Mouse (Mus musculus): ENCODE measurements around the gene Mindy4b-ps. TPM values are rescaled to one million over a fixed set of nuclear protein-coding genes. Genes with fewer than 3 reads are reported as not detected.

Gene Mindy4b-ps
- polyA plus RNA-seq, 1 experiment = not detected

DNA sequence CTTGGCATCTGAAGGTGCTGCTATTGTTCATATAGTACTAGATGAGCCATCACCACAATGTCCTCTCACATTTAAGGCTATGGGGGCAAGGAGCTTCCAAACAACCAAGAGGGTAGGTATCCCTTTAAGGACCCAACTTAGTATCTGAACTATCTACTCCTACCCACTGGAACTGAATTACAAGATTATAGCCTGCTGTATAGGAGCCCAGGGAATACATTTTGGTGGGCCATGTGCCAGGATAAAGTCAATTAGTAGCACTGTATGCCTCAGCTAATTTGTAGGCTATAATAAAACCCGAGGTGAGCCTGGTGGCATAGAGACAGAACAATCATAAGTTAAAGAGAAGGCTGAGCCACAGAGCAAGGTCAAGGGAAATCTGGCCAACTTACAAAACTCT is 65.7 kb downstream of the Mindy4b-ps start:
- 56% methylated on average over 1 of the region's 1 CpGs for WGBS

DNA sequence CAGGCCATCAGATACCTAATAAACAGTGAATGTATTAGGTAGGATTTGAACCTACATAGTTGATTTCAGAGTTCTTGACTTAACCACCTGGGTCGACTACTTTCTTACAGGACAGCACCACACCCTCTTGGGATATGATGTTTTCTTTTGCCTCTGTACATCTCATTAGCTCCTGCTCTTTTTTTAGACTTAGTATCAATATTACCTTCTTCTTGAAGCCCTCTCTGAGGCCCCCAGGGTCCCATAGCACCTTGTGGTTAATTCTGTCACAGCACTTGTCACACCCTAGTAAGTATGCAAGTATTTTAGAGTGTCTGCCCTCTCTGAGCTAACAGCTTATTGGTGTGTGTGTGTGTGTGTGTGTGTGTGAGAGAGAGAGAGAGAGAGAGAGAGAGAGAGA is 66.3 kb downstream of the Mindy4b-ps start:
- no peak overlapping the region for H3K4me3 ChIP-seq (replicated peaks; ENCODE audit: control insufficient read depth, low read depth, low read length)
- WGBS = 73% methylated on average over 1 of the region's 1 CpGs
- H3K4me1 ChIP-seq (ENCODE audit: control insufficient read depth, insufficient read depth, low read length) = no peaks in the 10 kb centered on the region
- no peak overlapping the region for H3K27ac ChIP-seq (ENCODE audit: control insufficient read depth, insufficient read depth, low read depth, low read length, poor library complexity)
- TF ChIP-seq CTCF (IDR thresholded peaks at IDR 0.05; ENCODE audit: control insufficient read depth, insufficient read depth, low read length) (no peak), POLR2A (IDR thresholded peaks at IDR 0.05; ENCODE audit: borderline replicate concordance, control insufficient read depth, low read depth, low read length) (no peak)

More for the DNA sequence above, 65.7 kb downstream of the Mindy4b-ps start:
- Histone ChIP-seq H3K4me1 (ENCODE audit: control insufficient read depth, insufficient read depth, low read length) (no peaks in the 10 kb centered on the region), H3K27ac (ENCODE audit: control insufficient read depth, insufficient read depth, low read depth, low read length, poor library complexity) (no peak overlapping the region), H3K4me3 (replicated peaks; ENCODE audit: control insufficient read depth, low read depth, low read length) (no peak overlapping the region)
- TF ChIP-seq CTCF (IDR thresholded peaks at IDR 0.05; ENCODE audit: control insufficient read depth, insufficient read depth, low read length) = no peak
- no peak for TF ChIP-seq POLR2A (IDR thresholded peaks at IDR 0.05; ENCODE audit: borderline replicate concordance, control insufficient read depth, low read depth, low read length)

DNA sequence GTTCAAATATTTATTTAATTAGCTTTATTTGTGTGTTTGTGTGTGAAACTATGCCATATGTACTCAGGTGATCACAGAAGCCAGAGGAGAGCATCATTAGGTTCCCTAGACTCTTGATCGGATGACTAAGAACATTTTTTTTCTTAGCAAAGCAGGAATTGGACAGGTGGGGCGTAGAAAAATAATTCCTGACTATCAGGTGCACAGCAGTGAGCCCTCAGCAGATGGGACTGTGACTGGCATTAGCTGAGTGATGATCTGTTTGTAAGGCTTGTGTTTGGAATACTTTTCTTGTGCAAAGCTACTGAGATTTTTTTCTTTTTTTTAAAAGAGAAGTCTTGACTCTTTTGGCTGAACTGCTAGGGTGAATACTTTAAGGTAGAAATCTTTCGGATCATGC is 67.8 kb downstream of the Mindy4b-ps start:
- Histone ChIP-seq H3K4me1 (ENCODE audit: control insufficient read depth, insufficient read depth, low read length) (no peaks in the 10 kb centered on the region), H3K4me3 (replicated peaks; ENCODE audit: control insufficient read depth, low read depth, low read length) (no peak overlapping the region), H3K27ac (ENCODE audit: control insufficient read depth, insufficient read depth, low read depth, low read length, poor library complexity) (no peak overlapping the region)
- 82% methylated on average over 3 of the region's 3 CpGs for WGBS
- TF ChIP-seq POLR2A (IDR thresholded peaks at IDR 0.05; ENCODE audit: borderline replicate concordance, control insufficient read depth, low read depth, low read length) (no peak), CTCF (IDR thresholded peaks at IDR 0.05; ENCODE audit: control insufficient read depth, insufficient read depth, low read length) (no peak)

DNA sequence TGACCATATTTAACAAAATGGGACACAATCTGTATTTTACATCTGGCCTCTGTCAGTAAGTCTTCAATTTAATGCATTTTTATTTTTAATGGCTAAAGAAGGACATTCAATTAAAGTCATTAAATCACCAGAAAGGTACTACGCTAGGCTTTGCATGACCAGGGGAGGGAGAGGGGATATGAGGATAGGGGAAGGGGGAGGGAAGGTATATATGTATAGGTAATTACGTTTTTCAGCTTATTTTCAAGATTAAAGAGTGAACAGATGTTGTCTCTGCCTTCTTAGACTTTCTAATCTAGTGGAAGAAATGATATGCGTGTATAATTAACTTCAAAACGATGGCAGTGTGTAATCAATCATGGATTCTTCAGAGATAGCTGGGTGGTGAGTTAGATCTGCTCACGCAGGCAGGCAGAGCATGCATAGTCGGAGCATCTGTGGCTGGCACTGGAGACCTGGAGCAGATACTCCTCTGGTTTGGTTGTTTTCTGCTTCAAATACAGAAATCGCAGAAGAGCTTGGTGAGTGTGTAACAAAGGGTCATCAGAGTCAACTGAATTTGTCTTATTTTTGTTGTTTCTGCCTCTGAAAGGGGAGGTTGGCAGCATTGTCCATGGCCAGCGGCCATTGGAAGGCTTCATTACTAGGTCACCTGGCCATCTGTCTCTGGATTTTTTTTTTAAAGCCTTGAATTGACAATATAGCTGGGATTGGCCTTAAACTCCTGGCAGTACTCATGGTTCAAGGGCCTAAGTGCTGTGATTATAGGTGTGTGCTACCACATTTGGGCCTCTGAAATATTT is 70.1 kb downstream of the Mindy4b-ps start:
- TF ChIP-seq POLR2A (IDR thresholded peaks at IDR 0.05; ENCODE audit: borderline replicate concordance, control insufficient read depth, low read depth, low read length) (no peak), CTCF (IDR thresholded peaks at IDR 0.05; ENCODE audit: control insufficient read depth, insufficient read depth, low read length) (no peak)
- no peak overlapping the region for H3K4me3 ChIP-seq (replicated peaks; ENCODE audit: control insufficient read depth, low read depth, low read length)
- 76% methylated on average over 8 of the region's 8 CpGs for WGBS
- H3K27ac ChIP-seq (ENCODE audit: control insufficient read depth, insufficient read depth, low read depth, low read length, poor library complexity) = no peak overlapping the region
- H3K4me1 ChIP-seq (ENCODE audit: control insufficient read depth, insufficient read depth, low read length) = no peaks in the 10 kb centered on the region

DNA sequence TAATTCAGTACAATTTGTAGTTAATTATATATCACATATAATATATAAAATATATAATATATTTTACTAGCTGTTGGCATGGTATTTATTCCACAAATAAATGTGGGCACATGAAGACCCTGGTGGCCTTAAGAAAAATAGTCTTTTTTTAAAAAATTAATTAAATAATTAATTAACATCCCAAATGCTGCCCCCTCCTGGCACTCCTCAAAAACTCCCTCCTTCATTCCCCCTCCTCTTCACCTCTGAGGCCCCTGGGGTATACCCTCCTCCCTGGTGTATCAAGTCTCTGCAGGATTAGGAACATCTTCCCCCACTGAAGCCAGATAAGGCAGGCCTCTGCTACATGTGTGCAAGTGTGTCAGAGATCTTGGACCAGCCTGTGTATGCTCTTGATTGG is 73.4 kb downstream of the Mindy4b-ps start:
- no peak overlapping the region for H3K27ac ChIP-seq (ENCODE audit: control insufficient read depth, insufficient read depth, low read depth, low read length, poor library complexity)
- TF ChIP-seq POLR2A (IDR thresholded peaks at IDR 0.05; ENCODE audit: borderline replicate concordance, control insufficient read depth, low read depth, low read length) (no peak), CTCF (IDR thresholded peaks at IDR 0.05; ENCODE audit: control insufficient read depth, insufficient read depth, low read length) (no peak)
- no peaks in the 10 kb centered on the region for H3K4me1 ChIP-seq (ENCODE audit: control insufficient read depth, insufficient read depth, low read length)
- no peak overlapping the region for H3K4me3 ChIP-seq (replicated peaks; ENCODE audit: control insufficient read depth, low read depth, low read length)

DNA sequence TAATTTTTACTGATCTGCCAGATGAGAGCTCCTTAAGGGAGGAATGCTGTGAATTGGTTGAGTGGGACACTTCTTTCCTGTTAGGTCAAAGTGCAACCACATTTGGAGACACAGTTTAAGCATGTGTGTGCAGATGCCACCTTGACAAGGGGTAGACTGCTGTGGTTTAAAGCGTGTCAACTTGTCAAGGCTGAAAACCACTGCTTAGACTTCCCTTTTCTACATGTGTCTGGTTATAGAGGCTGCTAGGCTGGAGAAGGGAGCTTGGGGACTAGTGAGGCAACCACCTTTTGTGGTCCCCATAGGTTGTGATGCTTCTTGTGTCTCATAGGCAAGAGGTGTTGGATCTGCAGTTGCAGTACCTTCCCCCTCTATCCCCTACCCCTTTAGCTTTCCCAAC is 74.2 kb downstream of the Mindy4b-ps start:
- TF ChIP-seq CTCF (IDR thresholded peaks at IDR 0.05; ENCODE audit: control insufficient read depth, insufficient read depth, low read length) (no peak), POLR2A (IDR thresholded peaks at IDR 0.05; ENCODE audit: borderline replicate concordance, control insufficient read depth, low read depth, low read length) (no peak)
- WGBS = 0% methylated on average over 1 of the region's 1 CpGs
- Histone ChIP-seq H3K27ac (ENCODE audit: control insufficient read depth, insufficient read depth, low read depth, low read length, poor library complexity) (no peak overlapping the region), H3K4me3 (replicated peaks; ENCODE audit: control insufficient read depth, low read depth, low read length) (no peak overlapping the region), H3K4me1 (ENCODE audit: control insufficient read depth, insufficient read depth, low read length) (no peaks in the 10 kb centered on the region)

DNA sequence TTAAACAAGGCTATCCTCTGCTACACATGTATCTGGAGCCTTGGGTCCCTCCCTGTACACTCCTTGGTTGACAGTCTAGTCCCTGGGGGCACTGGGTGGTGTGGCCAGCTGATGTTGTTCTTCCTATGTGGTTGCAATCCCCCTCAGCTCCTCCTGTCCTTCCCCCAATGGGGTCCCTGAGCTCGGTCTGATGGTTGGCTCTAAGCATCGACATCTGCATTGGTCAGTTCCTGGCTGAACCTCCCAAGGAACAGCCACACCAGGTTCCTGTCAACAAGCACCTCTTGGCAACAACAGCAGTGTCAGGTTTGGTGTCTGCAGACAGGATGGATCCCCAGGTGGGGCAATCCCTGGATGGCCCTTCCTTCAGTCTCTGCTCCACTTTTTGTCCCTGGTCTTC is 82.6 kb downstream of the Mindy4b-ps start:
- Histone ChIP-seq H3K4me3 (replicated peaks; ENCODE audit: control insufficient read depth, low read depth, low read length) (no peak overlapping the region), H3K4me1 (ENCODE audit: control insufficient read depth, insufficient read depth, low read length) (no peaks in the 10 kb centered on the region), H3K27ac (ENCODE audit: control insufficient read depth, insufficient read depth, low read depth, low read length, poor library complexity) (no peak overlapping the region)
- TF ChIP-seq POLR2A (IDR thresholded peaks at IDR 0.05; ENCODE audit: borderline replicate concordance, control insufficient read depth, low read depth, low read length) (no peak), CTCF (IDR thresholded peaks at IDR 0.05; ENCODE audit: control insufficient read depth, insufficient read depth, low read length) (no peak)
- 51% methylated on average over 2 of the region's 2 CpGs for WGBS

Other genes starting within 250 kb of the Mindy4b-ps start
- 26.7 and 31.9 TPM in 2 replicates for gene Selenot, start 245.7 kb downstream of the Mindy4b-ps start, polyA plus RNA-seq (2011; ENCODE audit: insufficient read depth, insufficient read length, low replicate concordance, missing spikeins)
- not detected in 2 replicates for gene Erich6, start 185.1 kb downstream of the Mindy4b-ps start, polyA plus RNA-seq (2011; ENCODE audit: insufficient read depth, insufficient read length, low replicate concordance, missing spikeins)
- gene Siah2, start 129.9 kb downstream of the Mindy4b-ps start, polyA plus RNA-seq (2011; ENCODE audit: insufficient read depth, insufficient read length, low replicate concordance, missing spikeins) = 1.6 and 3.9 TPM in 2 replicates
- not detected in 2 replicates for gene Clrn1, start 63.0 kb upstream of the Mindy4b-ps start, polyA plus RNA-seq (2011; ENCODE audit: insufficient read depth, insufficient read length, low replicate concordance, missing spikeins)
- gene Med12l, start 183.5 kb upstream of the Mindy4b-ps start, polyA plus RNA-seq (2011; ENCODE audit: insufficient read depth, insufficient read length, low replicate concordance, missing spikeins) = 4.7 and 6.5 TPM in 2 replicates

Measured in bone marrow, adult 2 months (tissue).